Mouse (Mus musculus) C2C12 (cell line): ENCODE results near the gene Nol4l.

ENCODE experiments used
- CTCF ChIP-seq: IDR thresholded peaks from one replicate; pipeline ENCODE4 v1.5.1; 2011; ENCODE audit not compliant: control insufficient read depth, insufficient read depth, insufficient read length
- USF1 ChIP-seq: IDR thresholded peaks from one replicate; pipeline ENCODE4 v1.6.1; 2011; ENCODE audit warnings: low read depth, mild to moderate bottlenecking, control low read depth, moderate library complexity

DNA sequence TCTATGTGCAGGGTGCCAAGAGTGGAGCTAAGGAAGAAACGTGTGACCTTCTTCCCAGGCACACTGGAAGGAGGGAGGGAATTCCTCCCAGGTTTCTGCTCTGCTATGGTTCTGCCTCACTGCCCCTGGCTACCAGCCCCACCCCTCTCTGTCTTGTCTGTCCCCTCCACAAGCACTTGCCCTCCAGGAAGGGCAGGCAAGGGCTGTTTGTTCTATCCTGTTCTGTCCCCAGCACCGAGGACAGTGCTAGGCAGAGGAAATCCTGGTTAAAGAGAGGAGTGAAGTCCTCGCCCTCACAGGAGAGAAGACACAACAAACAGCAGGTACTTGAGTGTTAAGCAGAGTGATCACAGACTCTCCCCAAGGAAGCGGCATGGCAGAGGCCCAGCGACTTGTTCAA, 16.7 kb upstream of the Nol4l start:
- TF ChIP-seq CTCF (no peak), USF1 (no peak)
